Mouse (Mus musculus) E14TG2a.4 (cell line): ENCODE data around the gene Eps8.

ENCODE experiments used
- CTCF ChIP-seq: conservative IDR thresholded peaks from 2 replicates; pipeline ENCODE4 v1.5.1; 2014; ENCODE audit warnings: low read length
- NANOG ChIP-seq: IDR thresholded peaks from 2 replicates; pipeline ENCODE4 v1.6.1; 2014; ENCODE audit warnings: borderline replicate concordance, low read length, mixed read lengths
- POU5F1 ChIP-seq: IDR thresholded peaks from 2 replicates; pipeline ENCODE4 v1.6.1; 2014; ENCODE audit warnings: low read length, borderline replicate concordance

DNA sequence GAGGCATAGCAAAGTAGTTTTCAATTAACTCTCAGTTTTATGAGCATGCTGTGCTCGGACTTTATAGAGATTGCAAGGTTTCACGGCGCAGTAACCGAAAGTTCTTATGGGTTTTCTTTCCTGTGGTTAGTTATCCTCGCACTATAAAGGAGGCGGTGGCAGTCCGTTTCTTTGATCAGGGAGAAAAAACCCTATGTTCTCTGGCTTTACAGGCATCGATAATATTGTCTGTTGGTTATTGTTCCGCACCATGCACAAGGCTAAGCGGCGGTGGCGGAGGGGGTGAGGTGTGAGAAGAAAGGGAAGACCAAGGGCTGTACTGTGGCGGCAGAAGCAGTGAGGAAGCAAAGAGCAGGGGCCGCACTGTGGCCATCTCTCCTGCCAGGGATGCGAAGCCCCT is 18.6 kb upstream of the Eps8 start:
- no peak for TF ChIP-seq CTCF
- TF ChIP-seq NANOG: no peak
- no peak for TF ChIP-seq POU5F1
